Mouse (Mus musculus) heart, adult 9 months (tissue): ENCODE measurements around the gene Ctnnd2.

Source experiments
- DNase-seq, 2 experiments: peaks; one replicate each; pipeline ENCODE4 v3.0.0; 2022; ENCODE audit warnings: low spot score in 2 of 2

Ctnnd2 gene

DNA sequence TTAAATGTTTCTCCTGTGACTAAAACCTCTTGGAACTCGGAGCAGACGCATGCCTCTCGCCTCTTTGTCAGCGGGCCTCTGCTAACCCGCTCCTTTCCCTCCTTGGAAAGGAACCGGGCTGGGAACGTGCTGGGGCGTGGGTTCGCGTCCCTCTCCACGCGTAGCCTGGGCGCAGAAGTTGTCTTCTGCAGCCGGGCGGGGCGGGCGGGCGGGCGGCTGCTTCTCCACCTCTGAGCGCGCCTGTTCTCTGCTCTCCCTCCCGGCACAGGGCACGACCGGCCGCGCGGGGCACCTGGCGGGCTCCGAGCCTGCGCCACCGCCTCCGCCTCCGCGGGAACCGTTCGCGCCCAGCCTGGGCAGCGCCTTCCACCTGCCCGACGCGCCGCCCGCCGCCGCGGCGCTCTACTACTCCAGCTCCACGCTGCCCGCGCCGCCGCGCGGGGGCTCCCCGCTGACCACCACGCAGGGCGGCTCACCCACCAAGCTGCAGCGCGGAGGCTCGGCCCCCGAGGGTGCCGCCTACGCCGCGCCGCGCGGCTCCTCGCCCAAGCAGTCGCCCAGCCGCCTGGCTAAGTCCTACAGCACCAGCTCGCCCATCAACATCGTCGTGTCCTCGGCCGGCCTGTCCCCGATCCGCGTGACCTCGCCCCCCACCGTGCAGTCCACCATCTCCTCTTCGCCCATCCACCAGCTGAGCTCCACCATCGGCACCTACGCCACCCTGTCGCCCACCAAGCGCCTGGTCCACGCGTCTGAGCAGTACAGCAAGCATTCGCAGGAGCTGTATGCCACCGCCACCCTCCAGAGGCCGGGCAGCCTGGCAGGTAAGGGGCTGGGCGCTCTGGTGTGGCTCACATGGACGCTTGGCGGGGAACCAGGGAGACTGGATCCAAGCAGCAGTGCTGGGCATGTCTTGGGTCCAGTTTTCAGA lies 474.4 kb downstream of the Ctnnd2 start:
- DNase-seq = no peak

DNA sequence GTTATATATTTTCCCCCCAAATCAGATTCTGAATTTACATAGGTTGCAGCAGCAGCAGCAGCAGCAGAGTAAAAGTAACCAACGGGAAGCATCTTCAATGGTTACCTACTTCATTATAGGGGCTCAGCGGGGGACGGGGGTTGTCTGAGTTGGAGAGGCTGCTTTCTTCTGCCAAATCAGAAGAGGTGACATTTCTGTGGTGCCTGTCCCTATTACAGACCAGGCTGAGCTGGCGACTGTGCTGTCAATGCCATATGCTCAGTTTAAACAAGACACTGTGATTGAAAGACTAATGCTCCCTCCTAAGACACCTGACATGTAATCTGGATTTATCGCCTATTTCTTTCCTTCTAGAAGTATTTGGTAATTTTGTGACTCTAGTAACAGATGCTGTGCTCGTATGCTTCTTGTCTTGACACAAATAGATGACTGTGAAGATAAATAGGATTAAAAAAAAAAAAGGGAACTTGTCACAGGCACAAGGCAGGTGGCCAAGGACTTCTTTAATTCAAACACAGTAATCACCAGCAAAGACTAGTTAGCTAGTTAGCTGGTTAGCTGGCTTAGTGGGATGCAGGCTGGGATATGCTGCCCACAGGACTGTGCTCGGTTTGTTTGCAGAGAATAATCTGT lies 475.4 kb downstream of the Ctnnd2 start:
- no peak for DNase-seq

DNA sequence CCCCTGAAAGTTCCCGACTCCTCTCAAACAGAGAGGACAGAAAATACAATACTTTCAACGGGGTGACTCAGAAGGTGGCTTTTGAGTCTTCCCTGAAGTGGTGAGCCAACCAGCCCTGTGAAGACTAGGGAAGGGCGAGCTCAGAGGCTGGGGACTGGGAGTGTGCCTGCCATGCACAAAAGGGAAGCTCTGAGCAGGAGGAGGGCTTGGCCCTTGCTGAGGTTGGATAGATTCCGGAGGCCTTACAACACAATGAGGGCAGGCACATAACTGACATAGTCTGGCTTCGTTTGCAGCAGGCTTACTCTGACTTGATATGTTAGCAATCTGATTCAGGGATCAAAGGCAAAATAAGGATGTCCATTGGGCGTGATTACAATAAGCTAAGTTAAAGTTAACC lies 477.6 kb downstream of the Ctnnd2 start:
- DNase-seq = no peak

DNA sequence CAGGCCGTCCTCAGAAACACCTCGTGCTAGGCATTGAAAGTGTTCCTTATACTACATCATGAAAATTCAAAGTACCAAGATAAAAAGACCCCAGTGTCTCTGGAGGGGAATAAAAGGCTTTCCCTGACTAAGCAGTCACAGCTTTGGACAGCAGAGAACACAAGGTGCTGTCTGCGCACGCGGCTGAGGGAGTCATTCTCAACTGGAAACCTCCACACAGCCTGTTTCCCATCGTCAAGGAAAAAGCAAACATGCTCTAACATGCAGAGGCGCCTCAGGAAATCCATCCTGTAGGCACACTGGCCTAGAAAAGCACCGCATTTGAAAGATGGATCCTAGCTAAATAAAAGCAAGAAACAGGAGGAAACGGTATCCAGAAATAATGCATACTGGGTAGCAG lies 483.0 kb downstream of the Ctnnd2 start:
- DNase-seq = no peak

DNA sequence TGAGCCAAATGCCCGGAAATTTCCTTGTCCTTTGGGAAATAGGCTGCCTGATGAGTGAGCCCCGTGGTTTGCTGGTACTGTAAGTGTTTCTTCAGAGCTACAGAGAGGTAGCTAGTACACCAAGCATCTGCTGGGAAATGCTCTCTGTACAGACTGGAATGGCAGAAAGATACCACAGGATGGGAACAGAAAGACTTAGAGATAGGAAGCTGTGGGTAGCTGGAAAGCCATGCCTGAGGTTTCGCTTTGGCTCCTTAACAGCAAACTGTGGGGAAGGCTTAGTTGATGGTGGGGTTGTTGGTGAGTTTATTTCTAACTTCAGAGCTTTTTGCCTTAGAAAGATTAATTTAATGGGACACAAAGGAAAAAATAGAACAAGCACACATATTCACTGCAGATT lies 485.2 kb downstream of the Ctnnd2 start:
- DNase-seq = no peak

DNA sequence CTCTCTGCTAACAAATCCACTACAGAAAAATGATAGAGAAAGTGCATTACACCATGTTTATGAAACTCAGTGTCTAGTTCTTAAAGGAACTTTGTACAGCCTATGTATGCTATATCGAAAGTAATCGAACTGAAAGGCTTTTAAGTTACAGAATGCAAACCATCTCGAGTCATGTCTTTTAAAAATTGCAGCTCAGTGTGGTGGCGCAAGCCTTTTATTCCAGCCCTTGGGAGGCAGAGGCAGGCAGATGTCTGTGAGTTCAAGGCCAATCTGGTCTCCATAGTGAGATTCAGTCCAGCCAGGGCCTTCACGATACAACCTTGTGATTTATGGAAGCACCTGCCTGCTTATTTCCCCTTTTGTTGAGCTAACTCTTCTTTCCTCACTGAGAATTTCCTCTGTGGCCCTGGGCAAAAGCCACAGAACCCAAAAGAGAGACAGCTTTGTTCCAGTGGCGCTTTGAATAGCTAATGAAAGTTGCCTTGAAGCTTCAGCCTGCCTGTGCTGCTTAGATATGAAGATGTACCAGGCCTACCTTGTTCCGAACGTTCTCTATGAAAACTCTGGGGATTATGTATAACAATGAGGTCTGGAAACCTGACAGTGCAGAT lies 488.3 kb downstream of the Ctnnd2 start:
- DNase-seq = no peak

DNA sequence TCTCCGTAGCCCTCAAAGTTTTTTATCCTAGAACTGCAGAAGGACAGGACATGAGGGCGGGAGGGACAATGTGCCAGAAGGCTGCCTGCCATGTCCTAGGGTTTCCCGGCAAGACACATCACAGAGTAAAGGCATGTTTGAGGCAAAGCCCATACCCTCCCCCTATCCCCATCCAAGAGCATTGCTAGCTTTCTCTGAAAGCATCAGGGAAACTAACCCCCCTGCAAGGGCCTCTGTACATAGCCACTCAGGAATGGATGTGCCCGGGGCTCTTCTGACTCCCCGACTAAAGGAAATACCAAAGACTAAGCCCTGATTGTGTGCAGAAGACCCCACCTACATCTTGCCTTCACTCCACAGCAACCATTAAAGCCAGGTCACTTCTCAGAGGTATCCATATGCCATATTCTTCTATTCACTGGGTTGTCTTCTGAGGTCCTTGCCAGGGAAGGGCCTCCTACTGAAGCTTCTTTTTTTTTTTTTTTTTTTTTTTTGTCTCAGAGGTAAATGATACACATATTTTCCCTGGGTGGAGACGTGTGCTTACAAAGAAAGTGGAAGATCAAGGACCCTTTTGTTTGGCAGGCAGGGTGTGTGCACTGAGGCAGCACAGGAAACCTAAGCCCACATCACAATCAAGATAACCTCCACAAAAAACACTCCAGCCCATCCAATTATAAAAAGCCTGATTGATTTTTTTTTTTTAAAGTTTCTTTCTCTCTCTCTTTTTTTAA lies 489.5 kb downstream of the Ctnnd2 start:
- DNase-seq = no peak

DNA sequence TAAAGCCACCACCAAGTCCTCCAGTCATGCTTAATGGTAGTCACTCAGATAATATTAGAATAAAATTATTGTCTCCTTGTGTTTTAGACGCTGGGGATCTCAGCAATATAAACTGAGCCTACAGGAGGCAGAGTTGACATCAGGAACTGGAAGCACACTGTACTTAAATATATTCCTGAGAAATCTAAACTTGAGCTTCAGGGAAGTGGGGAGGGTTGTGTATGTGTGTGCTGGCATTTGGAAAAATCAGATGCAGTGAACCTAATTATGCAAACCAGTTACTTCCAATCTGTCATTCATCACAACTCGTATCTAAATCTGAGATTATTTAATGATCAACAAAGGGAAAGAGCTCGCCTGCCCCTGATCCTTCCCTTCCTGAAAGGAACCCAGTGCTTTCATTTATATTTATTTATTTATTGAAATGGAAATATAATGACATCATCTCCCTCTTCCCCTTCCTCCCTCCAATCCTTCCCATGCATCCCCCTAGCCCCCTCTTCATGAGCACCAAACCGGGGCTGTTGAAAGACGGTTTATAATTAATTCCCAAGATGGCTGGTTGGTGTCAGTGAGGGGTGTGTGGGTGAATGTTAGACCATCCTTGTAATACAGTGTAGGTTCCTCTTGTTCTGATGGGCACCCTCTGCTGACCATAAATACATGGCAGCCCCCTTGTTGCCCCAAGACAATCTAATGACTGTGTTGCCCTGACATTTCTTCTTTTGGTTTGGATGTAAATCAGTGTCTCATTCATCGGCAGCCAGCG lies 495.6 kb downstream of the Ctnnd2 start:
- DNase-seq = no peak

DNA sequence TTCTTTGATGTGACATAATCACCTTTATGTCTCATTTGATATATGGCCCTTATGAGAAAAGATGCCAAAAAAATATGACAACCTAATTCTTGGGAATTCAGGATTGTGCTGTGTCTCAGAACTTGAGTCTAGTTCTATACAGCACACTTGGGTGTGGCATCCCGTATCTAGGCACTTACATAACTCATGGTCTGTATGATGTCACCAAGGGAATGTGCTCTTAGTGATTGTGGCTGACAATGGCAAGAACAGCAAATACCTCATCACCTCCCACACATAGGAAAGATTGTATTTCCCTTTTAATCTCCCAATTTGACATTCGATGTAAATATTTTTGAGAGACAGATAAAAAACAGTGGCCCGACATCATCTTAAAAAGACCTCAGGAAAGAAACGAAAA lies 509.5 kb downstream of the Ctnnd2 start:
- no peak for DNase-seq

DNA sequence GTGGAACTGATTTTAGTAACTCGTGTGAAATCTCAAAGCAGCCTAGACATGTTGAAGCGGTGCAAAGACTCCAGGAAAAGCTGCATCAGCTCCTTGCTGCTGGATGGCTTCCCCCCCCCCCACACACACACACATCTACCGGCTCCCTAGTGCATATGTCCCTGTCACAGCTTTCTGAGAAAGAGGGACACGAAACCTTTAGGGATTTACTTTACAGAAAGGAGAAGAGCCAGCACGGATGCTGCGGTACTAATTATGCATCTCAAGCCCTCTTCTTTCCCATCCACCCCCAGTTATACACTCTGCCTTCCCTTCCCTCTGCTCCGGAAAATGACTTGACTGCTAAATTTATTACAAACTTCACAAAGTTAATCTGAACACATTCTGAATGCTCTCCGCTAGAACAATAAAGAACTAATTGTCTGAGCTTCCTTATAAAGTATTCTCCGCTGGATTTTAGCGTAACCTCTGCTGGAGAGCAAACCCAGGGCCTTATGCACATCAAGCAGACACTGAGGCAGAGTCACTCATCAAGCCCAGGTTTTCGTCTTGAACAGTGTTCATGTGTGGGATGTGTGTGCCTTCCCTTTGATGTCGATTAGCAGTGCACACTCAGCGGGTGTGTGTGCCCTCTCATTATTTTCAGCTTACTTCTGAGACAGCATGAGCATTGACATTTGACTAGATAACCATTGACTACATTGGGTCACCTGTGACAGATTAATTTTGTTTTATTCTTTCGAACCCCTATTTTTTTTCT lies 510.1 kb downstream of the Ctnnd2 start:
- DNase-seq = no peak

DNA sequence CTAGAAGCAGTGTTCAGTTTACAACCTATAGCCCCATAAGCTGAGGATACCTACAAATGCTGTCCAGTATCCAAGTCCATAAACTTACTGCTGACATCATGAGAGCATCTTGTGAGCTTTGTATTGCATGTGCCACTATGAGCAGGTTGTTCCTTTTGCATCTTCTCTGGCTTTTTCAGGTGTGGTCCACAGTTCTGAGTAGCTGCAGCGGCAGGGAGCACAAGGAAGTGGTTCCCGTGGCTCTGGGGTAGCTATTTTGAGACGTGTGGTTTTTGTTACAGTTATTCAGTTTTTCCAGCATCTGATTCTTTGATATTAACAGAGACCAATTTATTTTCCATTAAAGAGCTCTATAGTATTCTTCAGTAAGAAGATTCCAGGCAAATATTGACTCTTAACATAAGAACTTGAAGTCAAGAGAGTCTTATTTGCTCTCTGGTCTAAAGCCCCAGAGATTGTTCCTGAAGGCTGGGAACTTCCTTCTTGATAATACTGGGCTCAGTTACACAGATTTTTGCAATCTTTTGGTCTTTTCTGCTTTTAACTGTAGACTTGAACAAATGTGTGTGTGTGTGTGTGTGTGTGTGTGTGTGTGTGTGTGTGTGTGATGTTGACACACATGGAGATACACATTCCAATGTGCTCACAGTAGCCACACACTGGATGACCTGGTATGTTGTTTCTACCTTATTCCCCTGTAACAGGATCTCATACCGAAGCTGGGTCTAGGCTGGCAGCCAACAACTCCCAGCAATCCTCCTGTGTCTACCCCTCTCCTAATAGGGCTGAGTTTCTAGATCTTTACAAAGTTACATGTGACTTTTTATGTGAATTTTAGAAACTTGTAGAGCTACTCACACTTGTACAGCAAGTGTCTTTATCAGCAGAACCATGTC lies 514.1 kb downstream of the Ctnnd2 start:
- DNase-seq = no peak

DNA sequence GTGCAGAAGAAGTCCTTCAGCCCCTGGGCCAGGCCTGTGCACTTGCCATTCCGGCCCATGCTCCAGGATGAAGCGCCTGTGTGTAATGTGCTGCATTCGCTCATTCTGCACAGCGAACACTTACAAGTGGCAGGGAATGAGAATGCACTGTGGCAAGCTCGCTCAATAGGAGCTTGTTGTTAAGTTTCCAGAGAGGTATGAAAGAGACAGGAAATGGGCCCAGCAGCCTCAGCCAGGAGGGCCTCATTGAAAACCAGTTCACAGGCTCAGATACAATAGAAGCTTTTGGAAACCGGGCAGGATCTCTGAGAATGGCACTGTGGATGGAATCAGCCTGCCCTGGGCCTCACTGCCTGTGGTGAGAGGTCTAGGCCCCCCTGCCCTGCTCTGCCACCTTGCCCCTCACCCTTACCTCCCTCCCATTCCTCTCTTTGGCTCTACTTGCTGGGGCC lies 521.4 kb downstream of the Ctnnd2 start:
- no peak for DNase-seq

DNA sequence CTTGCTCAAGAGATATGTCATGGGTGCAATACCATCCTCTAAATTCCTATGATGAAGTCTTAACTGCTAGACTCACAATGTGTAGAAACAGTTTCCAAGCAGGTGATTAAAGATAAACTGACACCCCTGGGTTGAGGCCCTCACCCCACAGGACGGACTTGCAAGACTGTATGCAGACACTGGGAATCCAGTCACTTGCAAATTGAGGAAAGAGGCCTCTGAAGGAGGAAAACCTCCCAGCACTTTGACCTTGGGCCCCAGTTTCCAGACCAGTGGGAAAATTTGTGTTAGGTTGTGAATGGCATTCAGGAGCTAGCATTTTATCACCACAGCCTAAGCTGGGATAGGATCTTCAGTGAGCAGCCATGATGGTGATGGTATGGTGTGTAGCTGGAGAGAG lies 521.9 kb downstream of the Ctnnd2 start:
- no peak for DNase-seq

DNA sequence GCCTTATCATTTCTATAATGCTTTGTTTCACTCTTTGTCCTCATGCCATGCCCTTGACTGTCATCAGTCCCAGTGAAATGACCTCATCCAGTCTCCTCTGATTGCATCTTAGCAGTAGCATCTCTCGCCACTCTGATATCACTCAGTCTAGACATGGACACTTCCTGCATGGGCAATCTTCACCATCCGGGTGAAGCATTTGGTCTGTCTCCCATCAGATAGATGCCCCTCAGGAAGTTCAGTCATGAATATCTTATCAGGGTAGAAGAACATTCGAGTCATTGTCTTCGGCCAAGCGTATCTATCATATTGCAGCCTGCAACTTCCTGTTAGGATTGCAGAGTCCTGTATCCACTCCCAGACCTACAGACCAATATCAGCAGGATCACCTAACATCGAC lies 523.5 kb downstream of the Ctnnd2 start:
- DNase-seq = no peak

DNA sequence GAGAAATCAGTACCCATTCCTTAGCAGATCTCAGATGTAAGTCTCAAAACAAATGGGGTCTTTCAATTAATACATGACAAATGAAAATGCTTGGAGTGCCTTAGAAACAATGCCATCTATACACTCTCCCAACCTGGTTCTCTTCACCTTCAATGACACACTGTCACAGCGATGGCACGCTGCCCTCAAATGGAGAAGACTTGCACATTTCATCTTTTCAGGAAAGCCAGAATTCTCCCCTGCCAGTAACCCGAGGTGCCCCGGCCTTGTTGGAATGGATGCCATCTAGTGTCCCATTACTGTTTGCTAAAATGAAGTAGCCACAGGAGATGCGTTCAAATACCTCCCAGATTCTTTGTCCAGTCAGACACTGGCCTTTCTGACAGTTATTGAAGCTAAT lies 525.0 kb downstream of the Ctnnd2 start:
- DNase-seq = no peak

DNA sequence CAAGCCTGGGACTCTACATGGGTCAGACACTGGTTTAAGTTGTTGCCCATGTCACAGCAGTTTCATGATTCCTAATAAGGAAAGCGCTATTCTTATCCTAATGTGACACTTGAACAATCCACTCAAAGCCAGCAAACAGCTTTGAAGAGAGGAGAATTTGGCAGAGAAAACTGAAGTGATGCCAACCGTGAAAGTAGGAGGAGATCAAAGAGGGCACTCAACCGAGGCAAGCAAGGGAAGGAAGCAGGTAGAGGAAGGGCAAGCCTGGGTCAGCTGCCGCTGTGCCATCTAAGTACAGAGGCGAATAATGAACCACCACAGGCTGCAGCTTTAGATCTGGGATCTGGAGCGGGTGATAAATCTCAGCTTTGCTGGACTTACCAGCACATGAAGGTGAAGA lies 528.4 kb downstream of the Ctnnd2 start:
- DNase-seq = no peak

DNA sequence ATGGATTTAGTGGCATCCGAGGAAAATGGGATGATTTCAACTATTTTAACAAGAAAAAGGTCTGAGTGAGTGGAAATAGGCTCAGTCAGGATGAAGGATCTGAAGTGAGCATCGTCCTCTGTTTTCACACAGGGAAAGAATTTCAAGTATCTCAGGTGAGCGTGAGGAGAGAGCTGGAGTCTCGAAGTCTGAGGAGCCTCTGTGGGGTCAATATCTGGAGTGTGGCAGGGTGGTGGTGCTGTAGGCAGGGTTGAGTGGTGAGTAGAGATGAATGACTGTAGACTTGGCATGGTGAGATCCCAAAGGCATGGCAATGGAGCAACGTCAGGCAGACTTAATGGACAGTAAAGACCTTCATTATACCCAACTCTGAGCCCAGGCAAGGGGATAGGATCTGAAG lies 529.2 kb downstream of the Ctnnd2 start:
- no peak for DNase-seq

DNA sequence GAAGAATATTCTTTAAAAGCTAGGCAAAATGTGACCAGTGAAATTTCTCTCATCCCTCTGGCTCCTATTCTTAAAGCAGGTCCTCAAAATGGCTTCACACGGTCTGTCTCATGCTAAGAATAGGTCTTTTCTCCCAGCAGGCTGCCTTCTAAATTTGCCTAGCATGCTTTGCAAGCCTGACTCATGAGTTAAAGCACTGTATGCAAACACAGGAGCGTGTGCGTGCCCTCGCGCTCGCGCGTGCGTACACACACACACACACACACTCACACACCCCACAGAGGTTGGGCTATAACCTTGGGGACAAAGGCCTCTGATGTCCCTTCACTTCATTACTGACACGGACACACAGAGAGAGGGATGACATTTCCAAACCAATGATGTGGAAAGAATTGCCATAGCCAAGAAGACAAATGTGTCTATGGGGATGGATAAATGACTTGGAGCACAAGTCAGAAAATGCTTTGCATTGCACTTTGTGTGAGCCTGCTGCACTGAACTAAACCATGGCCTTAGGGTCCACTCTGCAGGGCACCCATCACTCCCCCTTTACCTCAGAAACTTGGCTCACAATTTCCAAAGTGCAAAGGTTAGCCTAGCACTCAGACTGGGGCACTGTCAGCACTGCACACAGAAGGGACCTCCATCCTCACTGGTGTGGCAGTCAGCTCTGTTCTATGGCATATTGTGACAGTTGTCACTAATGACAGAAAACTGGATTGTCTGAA lies 536.8 kb downstream of the Ctnnd2 start:
- DNase-seq = no peak

DNA sequence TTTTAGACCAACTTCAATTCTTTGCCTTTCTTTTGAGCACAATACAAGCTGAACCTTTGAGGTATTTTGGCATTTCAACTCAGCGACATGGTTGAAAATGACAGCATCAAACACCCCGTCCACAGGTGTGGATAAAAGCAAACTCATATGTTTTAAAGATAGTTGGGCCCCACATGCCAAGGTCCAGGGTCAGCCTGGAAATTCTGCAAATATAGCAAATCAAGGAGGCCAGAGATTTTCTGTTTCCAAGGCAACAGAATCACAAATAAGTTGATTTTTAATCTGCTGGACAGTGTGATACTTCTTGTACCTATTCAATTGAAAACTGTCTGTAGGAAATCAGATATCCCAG lies 537.3 kb downstream of the Ctnnd2 start:
- DNase-seq = no peak
